Mouse (Mus musculus) spleen, adult 2 months (tissue): Measurements from ENCODE around the gene Crocc.

ENCODE experiments used
- CTCF ChIP-seq: fragments of 200-500 bp; IDR thresholded peaks from 2 replicates; pipeline ENCODE4 v1.5.1; 2011; ENCODE audit warnings: mild to moderate bottlenecking, inconsistent platforms; ENCODE audit not compliant: insufficient read depth, insufficient read length, insufficient replicate concordance; ENCODE audit errors: extremely low read depth
- POLR2A ChIP-seq: fragments of 200-500 bp; IDR thresholded peaks from 2 replicates; pipeline ENCODE4 v1.6.1; 2011; ENCODE audit warnings: low read depth, low read length, inconsistent platforms

- no peak for TF ChIP-seq CTCF
- no peak for TF ChIP-seq POLR2A
Measured at GRCm38 (mm10) chr4:141101291-141101690, 40.9 kb upstream of the Crocc start.
